Mouse (Mus musculus): Measurements from ENCODE around the gene Npr2. TPM values are rescaled to one million over a fixed set of nuclear protein-coding genes. Genes with fewer than 3 reads are reported as not detected.
A peak's percentile ranks its signal among the peaks of the same experiment; 100 is the strongest.

The Npr2 gene
- polyA plus RNA-seq, 1 experiment from 2014 or later: 6.9 TPM

GRCm38 (mm10) chr4:43598650-43599380 lies 32.9 kb upstream of the Npr2 start:
- Histone ChIP-seq H3K27me3 (replicated peaks) (no peaks in the 10 kb centered on the region), H3K4me3 (replicated peaks) (no peak overlapping the region), H3K27ac (no peak overlapping the region), H3K4me1 (replicated peaks) (no peaks in the 10 kb centered on the region), H3K9ac (no peak overlapping the region), H3K4me2 (replicated peaks) (no peak overlapping the region), H3K9me3 (no peaks in the 10 kb centered on the region), H3K36me3 (no peaks in the 10 kb centered on the region)
- WGBS: 78% methylated on average over 7 of the region's 7 CpGs
- no peak for ATAC-seq

GRCm38 (mm10) chr4:43600195-43600934 lies 31.4 kb upstream of the Npr2 start:
- no peaks in the 10 kb centered on the region for H3K4me1 ChIP-seq (replicated peaks)
- no peak overlapping the region for H3K27ac ChIP-seq
- 79% methylated on average over 9 of the region's 9 CpGs for WGBS
- no peaks in the 10 kb centered on the region for H3K36me3 ChIP-seq
- ATAC-seq: no peak
- H3K9ac ChIP-seq: no peak overlapping the region
- no peaks in the 10 kb centered on the region for H3K9me3 ChIP-seq
- no peak overlapping the region for H3K4me2 ChIP-seq (replicated peaks)
- H3K4me3 ChIP-seq (replicated peaks): no peak overlapping the region
- no peaks in the 10 kb centered on the region for H3K27me3 ChIP-seq (replicated peaks)

GRCm38 (mm10) chr4:43604099-43604498 lies 27.6 kb upstream of the Npr2 start:
- no peak overlapping the region for H3K27ac ChIP-seq
- H3K9ac ChIP-seq: no peak overlapping the region
- H3K9me3 ChIP-seq: no peaks in the 10 kb centered on the region
- 69% methylated on average over 3 of the region's 3 CpGs for WGBS
- no peak overlapping the region for H3K4me3 ChIP-seq (replicated peaks)
- H3K4me2 ChIP-seq (replicated peaks): no peak overlapping the region
- H3K36me3 ChIP-seq: no peaks in the 10 kb centered on the region
- no peaks in the 10 kb centered on the region for H3K27me3 ChIP-seq (replicated peaks)
- no peak for ATAC-seq
- no peaks in the 10 kb centered on the region for H3K4me1 ChIP-seq (replicated peaks)

GRCm38 (mm10) chr4:43604751-43605685 lies 26.7 kb upstream of the Npr2 start:
- Histone ChIP-seq H3K27ac (no peak overlapping the region), H3K9me3 (no peaks in the 10 kb centered on the region), H3K4me2 (replicated peaks) (no peak overlapping the region), H3K4me1 (replicated peaks) (no peaks in the 10 kb centered on the region), H3K27me3 (replicated peaks) (no peaks in the 10 kb centered on the region), H3K36me3 (no peaks in the 10 kb centered on the region), H3K9ac (no peak overlapping the region), H3K4me3 (replicated peaks) (no peak overlapping the region)
- peak; percentile 55; the same call in 1 of the 2 replicates for ATAC-seq
- WGBS: 62% methylated on average over 9 of the region's 9 CpGs

- Histone ChIP-seq H3K9me3 (no peaks in the 10 kb centered on the region), H3K27ac (no peak overlapping the region), H3K4me2 (replicated peaks) (no peak overlapping the region), H3K4me3 (replicated peaks) (no peak overlapping the region), H3K36me3 (no peaks in the 10 kb centered on the region), H3K27me3 (replicated peaks) (no peaks in the 10 kb centered on the region), H3K4me1 (replicated peaks) (no peaks in the 10 kb centered on the region), H3K9ac (no peak overlapping the region)
- 63% methylated on average over 10 of the region's 10 CpGs for WGBS
- ATAC-seq: no peak
Measured at GRCm38 (mm10) chr4:43612534-43612933, 19.2 kb upstream of the Npr2 start.

- H3K4me3 ChIP-seq (replicated peaks): no peak overlapping the region
- H3K4me2 ChIP-seq (replicated peaks): no peak overlapping the region
- ATAC-seq: no peak
- H3K4me1 ChIP-seq (replicated peaks): no peaks in the 10 kb centered on the region
- no peaks in the 10 kb centered on the region for H3K36me3 ChIP-seq
- H3K9me3 ChIP-seq: no peaks in the 10 kb centered on the region
- no peak overlapping the region for H3K27ac ChIP-seq
- 52% methylated on average over 3 of the region's 3 CpGs for WGBS
- no peaks in the 10 kb centered on the region for H3K27me3 ChIP-seq (replicated peaks)
- H3K9ac ChIP-seq: no peak overlapping the region
Measured at GRCm38 (mm10) chr4:43613060-43613730, 18.5 kb upstream of the Npr2 start.

- no peak overlapping the region for H3K4me2 ChIP-seq (replicated peaks)
- no peak overlapping the region for H3K27ac ChIP-seq
- peaks cover 5% of the 10 kb centered on the region; the same call in 1 of the 2 replicates for H3K9me3 ChIP-seq
- H3K36me3 ChIP-seq: no peaks in the 10 kb centered on the region
- no peaks in the 10 kb centered on the region for H3K4me1 ChIP-seq (replicated peaks)
- no peak for ATAC-seq
- H3K27me3 ChIP-seq (replicated peaks): no peaks in the 10 kb centered on the region
- H3K4me3 ChIP-seq (replicated peaks): no peak overlapping the region
- no peak overlapping the region for H3K9ac ChIP-seq
- WGBS: 87% methylated on average over 4 of the region's 4 CpGs
Measured at GRCm38 (mm10) chr4:43620146-43620778, 11.5 kb upstream of the Npr2 start.

- Histone ChIP-seq H3K4me3 (replicated peaks) (no peak overlapping the region), H3K36me3 (no peaks in the 10 kb centered on the region), H3K4me2 (replicated peaks) (no peak overlapping the region), H3K9ac (no peak overlapping the region), H3K9me3 (peaks cover 9% of the 10 kb centered on the region; the same call in 1 of the 2 replicates), H3K27me3 (replicated peaks) (peaks cover 13% of the 10 kb centered on the region), H3K4me1 (replicated peaks) (peaks cover 29% of the 10 kb centered on the region), H3K27ac (no peak overlapping the region)
- 49% methylated on average over 20 of the region's 20 CpGs for WGBS
- no peak for ATAC-seq
Measured at GRCm38 (mm10) chr4:43629106-43629817, 2.5 kb upstream of the Npr2 start.

- H3K4me3 ChIP-seq (replicated peaks): no peak overlapping the region
- H3K4me1 ChIP-seq (replicated peaks): peaks cover 29% of the 10 kb centered on the region
- peak overlapping the region; percentile 95; the same call in 1 of the 2 replicates for H3K4me2 ChIP-seq (replicated peaks)
- H3K9me3 ChIP-seq: peaks cover 5% of the 10 kb centered on the region; the same call in 1 of the 2 replicates
- peak; percentile 58 for ATAC-seq
- H3K27ac ChIP-seq: no peak overlapping the region
- WGBS: 12% methylated on average over 5 of the region's 5 CpGs
- H3K36me3 ChIP-seq: no peaks in the 10 kb centered on the region
- H3K27me3 ChIP-seq (replicated peaks): peaks cover 13% of the 10 kb centered on the region
- no peak overlapping the region for H3K9ac ChIP-seq
Measured at GRCm38 (mm10) chr4:43630030-43630581, 1.6 kb upstream of the Npr2 start.

- Histone ChIP-seq H3K27ac (0 out of 2 replicates have a peak overlapping the region, but pooled peaks have one; percentile 41), H3K4me2 (replicated peaks) (peak overlapping the region; percentile 95), H3K4me3 (replicated peaks) (0 out of 2 replicates have a peak overlapping the region, but pooled peaks have one; percentile 65), H3K27me3 (replicated peaks) (peaks cover 13% of the 10 kb centered on the region), H3K36me3 (no peaks in the 10 kb centered on the region), H3K9ac (0 out of 2 replicates have a peak overlapping the region, but pooled peaks have one; percentile 79), H3K9me3 (no peaks in the 10 kb centered on the region), H3K4me1 (replicated peaks) (peaks cover 29% of the 10 kb centered on the region)
- WGBS: 27% methylated on average over 5 of the region's 5 CpGs
- ATAC-seq: peak; percentile 16; the same call in 1 of the 2 replicates
Measured at GRCm38 (mm10) chr4:43630671-43631045, 1.1 kb upstream of the Npr2 start.

All from intestine, embryonic 15.5 days (tissue).